Mouse (Mus musculus) C2C12 (cell line): ENCODE results near the gene Kcnk2.

Source experiments
- CTCF ChIP-seq: IDR thresholded peaks from one replicate; pipeline ENCODE4 v1.5.1; 2011; ENCODE audit not compliant: control insufficient read depth, insufficient read depth, insufficient read length
- MYOD1 ChIP-seq: IDR thresholded peaks from one replicate; pipeline ENCODE4 v1.6.1; 2011; ENCODE audit warnings: low read depth; ENCODE audit not compliant: control insufficient read depth, insufficient read length
- USF1 ChIP-seq: IDR thresholded peaks from one replicate; pipeline ENCODE4 v1.6.1; 2011; ENCODE audit warnings: low read depth, mild to moderate bottlenecking, control low read depth, moderate library complexity

DNA sequence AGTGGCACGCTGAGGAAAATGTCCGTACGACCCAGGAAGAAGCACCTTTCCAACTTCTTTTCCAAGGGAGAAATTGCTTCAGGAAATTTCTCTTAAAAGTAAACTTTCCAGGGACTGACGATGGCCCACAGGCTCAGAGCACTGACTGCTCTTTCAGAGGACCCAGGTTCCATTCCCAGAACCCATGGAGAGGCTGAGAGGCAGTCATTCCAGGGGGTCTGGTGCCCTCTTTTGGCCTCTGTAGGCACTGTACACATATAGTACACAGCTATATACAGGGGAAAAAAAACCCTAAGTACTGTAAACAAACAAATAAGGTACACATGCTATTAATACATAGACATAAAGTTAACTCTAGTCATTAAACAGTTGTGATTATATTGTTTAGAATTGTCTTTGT lies 174.6 kb downstream of the Kcnk2 start:
- TF ChIP-seq CTCF (peak; percentile 9), USF1 (no peak), MYOD1 (no peak)
